Mouse (Mus musculus) hindbrain, embryonic 14.5 days (tissue): ENCODE measurements around the gene Ccl25. TPM values are rescaled to one million over a fixed set of nuclear protein-coding genes. Genes with fewer than 3 reads are reported as not detected.

ENCODE experiments used
- ATAC-seq: fragments of 200-750 bp; cut with Nextera tagmentation; 2 replicates; pipeline ENCODE4 v1.8.0; 2017; ENCODE audit warnings: moderate number of reproducible peaks, mild to moderate bottlenecking, moderate TSS enrichment, moderate library complexity; ENCODE audit not compliant: low FRiP score
- DNase-seq: peaks from one replicate; pipeline ENCODE4 v3.0.0-alpha.2; 2015; ENCODE audit warnings: low spot score
- H3K27ac ChIP-seq: fragments of 300-500 bp; sonication (generic); 2 replicates; pipeline ENCODE4 v1.5.1; 2014; ENCODE audit warnings: mild to moderate bottlenecking, moderate library complexity
- H3K27me3 ChIP-seq: fragments of 300-500 bp; sonication (generic); 2 replicates; pipeline ENCODE4 v1.6.1; 2014; ENCODE audit warnings: mild to moderate bottlenecking, low read length, mixed read lengths; ENCODE audit not compliant: control insufficient read depth, insufficient read depth
- H3K36me3 ChIP-seq: fragments of 300-500 bp; sonication (generic); replicated peaks from 2 replicates; pipeline ENCODE4 v1.6.1; 2014; ENCODE audit not compliant: control insufficient read depth, insufficient read depth
- H3K4me1 ChIP-seq: fragments of 300-500 bp; sonication (generic); replicated peaks from 2 replicates; pipeline ENCODE4 v1.6.1; 2014; ENCODE audit warnings: antibody characterized with exemption, low read length, mixed read lengths; ENCODE audit not compliant: control insufficient read depth, insufficient read depth
- H3K4me2 ChIP-seq: fragments of 300-500 bp; sonication (generic); replicated peaks from 2 replicates; pipeline ENCODE4 v1.6.1; 2014; ENCODE audit warnings: mild to moderate bottlenecking, moderate library complexity
- H3K4me3 ChIP-seq: fragments of 300-500 bp; sonication (generic); replicated peaks from 2 replicates; pipeline ENCODE4 v1.5.1; 2014; ENCODE audit warnings: mild to moderate bottlenecking, low read length
- H3K9ac ChIP-seq: fragments of 300-500 bp; sonication (generic); 2 replicates; pipeline ENCODE4 v1.6.1; 2014
- H3K9me3 ChIP-seq: fragments of 300-500 bp; sonication (generic); 2 replicates; pipeline ENCODE4 v1.6.1; 2016; ENCODE audit warnings: low read length; ENCODE audit not compliant: control insufficient read depth
- WGBS: fragments of 180-500 bp; shearing (Covaris S2); extraction: QIAGEN DNeasy Blood & Tissue Kit; methylation state at CpG from one replicate; pipeline ENCODE4 v1.1.7; 2014; 5-methylcytosine and 5-hydroxymethylcytosine counted together
- polyA plus RNA-seq: library from polyadenylated mRNA; unstranded; fragments of >200 nt; fragmentation: Nextera tagmentation; extraction: Ambion mirVana; gene quantifications from 2 replicates; pipeline ENCODE4 v1.2.1, GENCODE M21; 2014

Ccl25 gene
- 15.6 and 16.8 TPM in 2 replicates for polyA plus RNA-seq

DNA sequence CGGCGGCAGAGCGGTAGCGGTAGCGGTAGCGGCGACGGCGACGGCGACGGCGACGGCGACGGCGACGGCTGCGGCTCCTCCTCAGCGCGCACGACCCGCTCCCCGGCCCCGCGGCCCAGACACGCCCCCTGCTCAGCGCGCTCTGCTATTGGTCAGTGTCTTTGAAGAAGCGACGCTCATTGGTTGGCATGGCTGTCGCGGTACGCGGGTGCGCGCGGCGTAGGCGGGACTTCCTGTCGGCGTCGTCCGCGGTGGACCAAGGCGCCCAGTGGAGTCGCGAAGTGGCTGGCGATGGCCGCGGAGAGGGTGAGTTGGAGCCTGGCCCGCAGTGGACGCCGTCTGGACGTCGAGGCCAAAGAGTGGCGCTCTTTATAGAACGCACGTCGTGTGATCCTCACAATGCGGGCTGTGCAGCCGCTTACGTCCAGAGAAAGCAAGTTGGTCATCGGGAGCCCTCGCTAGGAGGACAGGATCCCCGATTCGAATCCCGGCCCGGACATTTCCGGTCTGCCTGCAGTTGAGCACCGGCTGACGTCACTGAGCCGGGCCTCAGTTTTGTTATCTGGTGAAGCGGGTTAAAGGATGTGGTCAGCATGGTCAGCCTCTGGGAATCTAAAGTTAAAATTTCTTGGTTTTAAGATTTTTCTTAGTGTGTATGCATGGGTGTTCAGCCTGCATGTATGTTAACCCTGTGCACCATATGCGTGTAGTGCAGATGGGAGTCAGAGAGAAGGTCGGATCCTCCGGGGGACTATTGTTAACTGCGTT is at the start of gene Ccl25, which contains the start of gene Elavl1:
Gene Ccl25, plus strand, starts transcription at position 228 of the 768 bp plus-strand sequence.
Gene Elavl1, minus strand, starts transcription at position 431 of the 768 bp plus-strand sequence.
- H3K4me1 ChIP-seq = peaks cover 32% of the 10 kb centered on the region
- under 1% methylated on average over 77 of the region's 78 CpGs for WGBS

DNA sequence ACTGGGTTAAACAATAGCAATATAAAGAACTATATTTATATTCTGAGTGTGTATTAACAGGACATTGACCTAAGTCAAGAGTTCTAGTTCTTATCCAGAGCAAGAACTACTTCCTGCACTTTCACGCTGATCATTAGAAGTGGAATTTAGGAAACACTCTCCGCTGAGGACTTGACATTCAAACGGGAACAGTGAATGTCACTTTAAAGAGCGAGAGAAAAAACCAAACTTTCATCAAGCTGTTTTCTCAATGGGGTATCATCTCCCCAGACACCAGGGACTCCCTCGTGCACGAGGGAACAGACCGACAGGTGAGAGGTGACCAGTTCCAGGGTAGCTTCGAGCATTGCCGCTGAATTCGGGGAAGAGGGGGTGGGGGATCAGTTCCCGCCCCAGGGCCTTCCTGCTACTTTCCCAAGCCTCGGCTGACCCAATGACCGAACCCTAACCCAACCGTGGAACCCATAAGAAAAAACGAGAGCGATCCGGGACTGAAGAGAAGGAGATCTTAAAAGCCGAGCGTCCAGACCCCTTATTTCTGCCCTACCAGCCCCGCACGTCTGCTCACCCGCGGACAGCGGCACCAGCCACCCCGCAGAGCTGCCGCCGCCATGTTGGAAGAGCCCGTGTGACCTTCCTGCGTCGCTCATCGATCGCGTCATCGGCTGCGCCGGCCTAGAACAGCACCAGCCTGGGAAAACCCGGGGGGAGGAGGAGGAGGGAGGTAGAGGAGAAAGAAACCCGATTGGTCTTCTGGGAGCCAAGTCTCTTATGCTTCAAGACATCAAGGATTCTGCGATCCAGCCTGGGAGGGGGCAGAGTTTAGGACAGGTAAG is 49.5 kb upstream of the Ccl25 start, which contains the start of gene Timm44:
Gene Timm44, minus strand, starts transcription at position 639 of the 836 bp plus-strand sequence.
- Histone ChIP-seq H3K9me3 (no peaks in the 10 kb centered on the region), H3K4me1 (peaks cover 5% of the 10 kb centered on the region), H3K36me3 (peaks cover 29% of the 10 kb centered on the region; the same call in 1 of the 2 replicates), H3K27me3 (no peaks in the 10 kb centered on the region), H3K27ac (peak within 1 kb of the TSS; percentile 81), H3K4me2 (peak within 1 kb of the TSS; percentile 68), H3K4me3 (peak within 1 kb of the TSS; percentile 77), H3K9ac (peak within 1 kb of the TSS; percentile 77)
- 1% methylated on average over 39 of the region's 39 CpGs for WGBS
- ATAC-seq (peak; percentile 98), DNase-seq (peak; percentile 99)

More for the DNA sequence above, at the start of gene Ccl25, which contains the start of gene Elavl1:
- Histone ChIP-seq H3K9me3 (no peaks in the 10 kb centered on the region), H3K4me2 (peak within 1 kb of the TSS; percentile 95), H3K36me3 (peaks cover 47% of the 10 kb centered on the region), H3K4me3 (peak within 1 kb of the TSS; percentile 91), H3K27me3 (no peaks in the 10 kb centered on the region), H3K9ac (peak within 1 kb of the TSS; percentile 95), H3K27ac (peak within 1 kb of the TSS; percentile 79)
- peak; percentile 99 for ATAC-seq
- peak; percentile 98 for DNase-seq

DNA sequence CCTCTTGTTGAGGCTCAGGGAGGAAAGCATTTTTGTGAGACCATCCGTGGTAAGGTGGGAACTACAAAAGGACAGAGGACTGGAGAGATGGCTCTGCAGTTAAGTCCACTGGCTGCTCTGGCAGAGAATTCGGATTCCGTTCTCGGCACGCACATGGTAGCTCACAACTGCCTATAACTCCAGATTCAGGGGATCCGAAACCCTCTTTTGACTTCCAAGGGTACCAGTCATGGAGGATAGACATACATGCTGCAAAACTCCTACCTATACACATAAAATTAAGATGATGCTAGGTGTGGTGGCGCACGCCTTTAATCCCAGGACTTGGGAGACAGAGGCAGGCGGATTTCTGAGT is 48.9 kb upstream of the Ccl25 start:
- Histone ChIP-seq H3K4me1 (peaks cover 5% of the 10 kb centered on the region), H3K27me3 (no peaks in the 10 kb centered on the region), H3K9me3 (no peaks in the 10 kb centered on the region), H3K9ac (peak overlapping the region; percentile 77), H3K36me3 (peaks cover 24% of the 10 kb centered on the region; the same call in 1 of the 2 replicates), H3K4me3 (peak overlapping the region; percentile 77), H3K4me2 (peak overlapping the region; percentile 68), H3K27ac (peak overlapping the region; percentile 81)
- 31% methylated on average over 9 of the region's 9 CpGs for WGBS
- ATAC-seq = no peak
- no peak for DNase-seq

DNA sequence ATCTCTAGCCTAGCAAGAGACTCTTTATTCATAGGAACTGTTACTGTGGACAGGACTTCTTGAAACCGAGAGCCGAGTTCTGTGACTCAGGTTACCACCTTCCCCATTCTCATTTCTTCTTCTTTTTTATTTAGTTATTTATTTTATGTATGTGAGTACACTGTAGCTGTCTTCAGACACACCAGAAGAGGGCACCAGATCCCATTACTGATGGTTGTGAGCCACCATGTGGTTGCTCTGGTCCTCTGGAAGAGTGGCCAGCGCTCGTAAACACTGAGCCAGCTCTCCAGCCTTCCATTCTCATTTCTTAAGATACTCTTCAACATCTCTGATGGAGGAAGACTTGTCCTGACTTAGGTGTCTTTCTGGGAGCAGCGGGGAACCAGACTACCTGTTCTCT is 32.3 kb upstream of the Ccl25 start:
- H3K36me3 ChIP-seq = peaks cover 95% of the 10 kb centered on the region
- H3K4me3 ChIP-seq = no peak overlapping the region
- DNase-seq (no peak), ATAC-seq (no peak)
- H3K27me3 ChIP-seq = no peaks in the 10 kb centered on the region
- H3K4me1 ChIP-seq = no peaks in the 10 kb centered on the region
- no peak overlapping the region for H3K4me2 ChIP-seq
- no peak overlapping the region for H3K27ac ChIP-seq
- 92% methylated on average over 5 of the region's 5 CpGs for WGBS
- no peak overlapping the region for H3K9ac ChIP-seq
- no peaks in the 10 kb centered on the region for H3K9me3 ChIP-seq

DNA sequence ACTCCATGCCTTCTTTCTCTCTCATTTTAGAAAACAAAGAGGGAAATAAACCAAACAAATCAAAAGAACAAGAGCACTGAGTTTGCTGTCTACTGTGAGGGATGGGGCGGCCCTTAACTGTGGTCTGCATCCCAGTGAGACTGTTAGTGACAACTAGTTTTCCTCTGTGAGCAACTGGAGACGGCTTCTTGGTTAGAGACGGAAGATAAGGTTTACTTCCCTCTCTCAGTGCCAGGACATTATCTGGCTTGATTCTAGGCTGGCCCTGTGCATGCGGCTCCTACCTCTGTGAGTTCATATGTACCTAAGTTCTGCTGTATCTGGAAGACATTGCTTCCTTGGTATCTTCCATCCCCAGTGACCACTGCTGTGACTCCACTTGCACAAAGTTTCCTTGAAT is 27.2 kb upstream of the Ccl25 start:
- DNase-seq (no peak), ATAC-seq (no peak)
- Histone ChIP-seq H3K4me2 (no peak overlapping the region), H3K4me1 (no peaks in the 10 kb centered on the region), H3K36me3 (peaks cover 97% of the 10 kb centered on the region), H3K4me3 (no peak overlapping the region), H3K9ac (no peak overlapping the region), H3K27ac (no peak overlapping the region), H3K9me3 (no peaks in the 10 kb centered on the region), H3K27me3 (no peaks in the 10 kb centered on the region)
- WGBS = 97% methylated on average over 4 of the region's 4 CpGs

DNA sequence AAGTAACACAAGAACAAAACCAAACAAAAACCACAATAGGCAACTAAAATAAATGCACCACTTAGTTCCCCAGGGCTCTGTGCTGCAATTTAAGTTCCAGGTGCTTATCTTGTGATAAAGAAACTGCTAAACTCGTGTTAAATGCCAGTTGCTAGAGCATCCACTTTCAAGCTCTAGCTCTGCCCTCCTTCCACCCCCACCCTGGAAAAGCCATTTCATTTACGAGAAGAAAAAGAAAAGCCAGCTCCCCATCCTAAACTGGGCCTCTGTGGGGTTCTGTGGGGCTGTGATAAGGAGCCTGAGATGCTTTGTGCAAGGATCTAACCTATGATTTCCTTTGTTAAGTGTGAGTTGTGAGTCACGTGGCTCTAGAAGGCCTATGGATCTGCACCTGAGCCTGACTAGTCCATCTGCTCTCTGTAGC is 20.9 kb upstream of the Ccl25 start:
- Histone ChIP-seq H3K4me1 (no peaks in the 10 kb centered on the region), H3K4me3 (no peak overlapping the region), H3K9me3 (no peaks in the 10 kb centered on the region), H3K4me2 (no peak overlapping the region), H3K27ac (no peak overlapping the region), H3K27me3 (no peaks in the 10 kb centered on the region), H3K36me3 (peaks cover 95% of the 10 kb centered on the region), H3K9ac (no peak overlapping the region)
- no peak for DNase-seq
- ATAC-seq = no peak
- WGBS = 81% methylated on average over 3 of the region's 3 CpGs

DNA sequence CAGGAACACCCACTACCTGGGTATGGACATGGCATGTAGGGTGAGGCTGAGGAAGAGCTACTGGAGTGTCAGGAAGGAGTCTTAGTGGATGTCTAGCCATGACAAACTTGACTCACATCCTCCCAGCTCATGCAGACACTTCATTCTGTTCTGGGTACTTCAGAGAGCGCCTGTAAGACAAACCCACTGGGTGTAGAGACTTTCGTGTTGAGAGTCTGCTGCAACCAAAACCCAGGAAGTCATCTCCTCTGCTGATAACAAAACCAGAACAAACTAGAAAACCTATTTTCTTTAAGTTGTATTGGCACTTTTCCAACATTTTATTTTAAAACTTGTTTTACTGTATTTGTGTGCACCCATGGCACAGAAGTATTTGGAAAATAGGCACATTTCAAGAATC is 19.2 kb upstream of the Ccl25 start:
- Histone ChIP-seq H3K4me1 (no peaks in the 10 kb centered on the region), H3K4me2 (no peak overlapping the region), H3K36me3 (peaks cover 97% of the 10 kb centered on the region), H3K27me3 (no peaks in the 10 kb centered on the region), H3K9ac (no peak overlapping the region), H3K27ac (no peak overlapping the region), H3K4me3 (no peak overlapping the region), H3K9me3 (no peaks in the 10 kb centered on the region)
- ATAC-seq (no peak), DNase-seq (no peak)
- 95% methylated on average over 2 of the region's 2 CpGs for WGBS

DNA sequence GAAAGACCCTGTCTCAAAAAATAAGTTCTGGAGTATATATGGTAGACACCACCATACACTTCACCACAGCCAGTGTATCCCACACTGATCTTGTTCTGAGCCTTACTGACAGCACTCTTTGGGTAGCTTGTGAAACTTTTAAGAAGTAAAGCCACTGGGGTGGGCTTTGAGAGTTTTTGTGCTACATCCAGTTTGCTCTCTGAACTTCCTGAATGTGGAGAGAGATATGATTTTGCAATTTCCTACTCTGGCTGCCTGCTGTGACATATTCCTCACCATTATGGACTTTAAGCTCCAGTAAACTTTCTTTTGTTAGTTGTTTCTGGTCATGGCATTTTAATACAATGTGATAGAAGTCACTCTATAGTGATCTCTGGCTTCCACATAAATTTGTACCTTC is 12.9 kb upstream of the Ccl25 start:
- no peaks in the 10 kb centered on the region for H3K9me3 ChIP-seq
- no peak overlapping the region for H3K9ac ChIP-seq

More for the DNA sequence above, 12.9 kb upstream of the Ccl25 start:
- ATAC-seq (no peak), DNase-seq (no peak)
- Histone ChIP-seq H3K4me3 (no peak overlapping the region), H3K27ac (no peak overlapping the region), H3K4me2 (no peak overlapping the region), H3K36me3 (peaks cover 48% of the 10 kb centered on the region), H3K4me1 (no peaks in the 10 kb centered on the region), H3K27me3 (no peaks in the 10 kb centered on the region)
